Mouse (Mus musculus): ENCODE results near the gene Armh2.
A peak's percentile ranks its signal among the peaks of the same experiment; 100 is the strongest.

Gene Armh2

GRCm38 (mm10) chr13:24741028-24741427 lies at the start of gene Armh2:
TSS of gene Armh2 (plus strand) at chr13:24741232.
- no peak for DNase-seq (ENCODE audit: low read depth)

- no peak for DNase-seq (ENCODE audit: low read depth)
Measured at GRCm38 (mm10) chr13:24693312-24693711, 47.7 kb upstream of the Armh2 start.

GRCm38 (mm10) chr13:24698746-24699145 lies 42.3 kb upstream of the Armh2 start:
- DNase-seq (ENCODE audit: low read depth) = no peak

- DNase-seq (ENCODE audit: low read depth) = no peak
Measured at GRCm38 (mm10) chr13:24702128-24702527, 38.9 kb upstream of the Armh2 start.

- no peak for DNase-seq (ENCODE audit: low read depth)
Measured at GRCm38 (mm10) chr13:24709656-24710396, 31.2 kb upstream of the Armh2 start.

GRCm38 (mm10) chr13:24710968-24711367 lies 30.1 kb upstream of the Armh2 start:
- DNase-seq (ENCODE audit: low read depth) = no peak

- no peak for DNase-seq (ENCODE audit: low read depth)
Measured at GRCm38 (mm10) chr13:24712581-24713130, 28.4 kb upstream of the Armh2 start.

GRCm38 (mm10) chr13:24713434-24714000 lies 27.5 kb upstream of the Armh2 start:
- DNase-seq (ENCODE audit: low read depth) = peak; percentile 53

- no peak for DNase-seq (ENCODE audit: low read depth)
Measured at GRCm38 (mm10) chr13:24714360-24714885, 26.6 kb upstream of the Armh2 start.

GRCm38 (mm10) chr13:24715601-24716000 lies 25.4 kb upstream of the Armh2 start:
- no peak for DNase-seq (ENCODE audit: low read depth)

GRCm38 (mm10) chr13:24716441-24716840 lies 24.6 kb upstream of the Armh2 start:
- DNase-seq (ENCODE audit: low read depth) = no peak

- DNase-seq (ENCODE audit: low read depth) = no peak
Measured at GRCm38 (mm10) chr13:24717677-24718076, 23.4 kb upstream of the Armh2 start.

GRCm38 (mm10) chr13:24721502-24721901 lies 19.5 kb upstream of the Armh2 start:
- DNase-seq (ENCODE audit: low read depth) = no peak

- DNase-seq (ENCODE audit: low read depth) = no peak
Measured at GRCm38 (mm10) chr13:24723699-24724394, 17.2 kb upstream of the Armh2 start.

GRCm38 (mm10) chr13:24724395-24724759 lies 16.7 kb upstream of the Armh2 start:
- DNase-seq (ENCODE audit: low read depth) = no peak

GRCm38 (mm10) chr13:24729128-24729527 lies 11.9 kb upstream of the Armh2 start:
- DNase-seq (ENCODE audit: low read depth) = no peak

GRCm38 (mm10) chr13:24734502-24734901 lies 6.5 kb upstream of the Armh2 start:
- no peak for DNase-seq (ENCODE audit: low read depth)

GRCm38 (mm10) chr13:24735608-24736131 lies 5.4 kb upstream of the Armh2 start:
- DNase-seq (ENCODE audit: low read depth) = no peak

GRCm38 (mm10) chr13:24747823-24748222 lies 6.8 kb downstream of the Armh2 start:
- DNase-seq (ENCODE audit: low read depth) = no peak

GRCm38 (mm10) chr13:24750807-24751206 lies 9.8 kb downstream of the Armh2 start:
- DNase-seq (ENCODE audit: low read depth) = no peak

- DNase-seq (ENCODE audit: low read depth) = no peak
Measured at GRCm38 (mm10) chr13:24751396-24751795, 10.4 kb downstream of the Armh2 start.

GRCm38 (mm10) chr13:24756756-24757155 lies 15.7 kb downstream of the Armh2 start:
- DNase-seq (ENCODE audit: low read depth) = no peak

All from c-Kit-positive CD71-positive TER-119-negative erythroid progenitor cells, embryonic 14.5 days (primary cell).